Mouse (Mus musculus) MEL (cell line): ENCODE data around the gene Cenpt. TPM values are rescaled to one million over a fixed set of nuclear protein-coding genes. Genes with fewer than 3 reads are reported as not detected.

Source experiments
- DNase-seq: peaks from one replicate; pipeline ENCODE4 v3.0.0; 2011; ENCODE audit warnings: low read depth, low spot score
- H3K27ac ChIP-seq: 2 replicates; pipeline ENCODE4 v1.5.1; 2012; ENCODE audit warnings: low read depth, mild to moderate bottlenecking, control low read depth, low read length, moderate library complexity; ENCODE audit not compliant: control insufficient read depth
- H3K27me3 ChIP-seq, 2 experiments: fragments of 150-350 bp in 1 of 2; sonication (generic) in 1 of 2; 2 replicates each; pipeline ENCODE4 v1.6.1; 2012; ENCODE audit warnings: low read length in 2 of 2, mild to moderate bottlenecking in 2 of 2, improper control_type of control experiment in 1 of 2, moderate library complexity in 1 of 2; ENCODE audit not compliant: insufficient read depth in 2 of 2, control insufficient read depth in 1 of 2
- H3K36me3 ChIP-seq, 2 experiments: 2 replicates each; pipeline ENCODE4 v1.6.1; 2012 to 2014; ENCODE audit warnings: low read length in 2 of 2, improper control_type of control experiment in 1 of 2, inconsistent platforms in 1 of 2, mild to moderate bottlenecking in 1 of 2; ENCODE audit not compliant: insufficient read depth in 2 of 2, control insufficient read depth in 1 of 2
- H3K4me1 ChIP-seq, 2 experiments: fragments of 150-350 bp in 1 of 2; sonication (generic) in 1 of 2; 2 replicates each; pipeline ENCODE4 v1.6.1; 2012; ENCODE audit warnings: low read length in 2 of 2, improper control_type of control experiment in 1 of 2, mild to moderate bottlenecking in 1 of 2; ENCODE audit not compliant: insufficient read depth in 2 of 2, control insufficient read depth in 1 of 2
- H3K4me3 ChIP-seq, 2 experiments: fragments of 150-350 bp in 1 of 2; sonication (generic) in 1 of 2; 2 replicates each; pipeline ENCODE4 v1.5.1; 2012; ENCODE audit warnings: low read depth in 2 of 2, low read length in 2 of 2, mild to moderate bottlenecking in 2 of 2, moderate library complexity in 2 of 2, control low read depth in 1 of 2, improper control_type of control experiment in 1 of 2; ENCODE audit not compliant: control insufficient read depth in 1 of 2, insufficient read depth in 1 of 2
- H3K79me2 ChIP-seq: 2 replicates; pipeline ENCODE4 v1.6.1; 2012; ENCODE audit warnings: mild to moderate bottlenecking, low read length, moderate library complexity; ENCODE audit not compliant: control insufficient read depth, poor library complexity, insufficient read depth
- H3K9ac ChIP-seq: 2 replicates; pipeline ENCODE4 v1.6.1; 2012; ENCODE audit warnings: low read depth, mild to moderate bottlenecking, control low read depth, low read length, moderate library complexity; ENCODE audit not compliant: control insufficient read depth, poor library complexity, severe bottlenecking
- H3K9me3 ChIP-seq: fragments of 150-350 bp; sonication (generic); replicated peaks from 2 replicates; pipeline ENCODE4 v1.6.1; 2012; ENCODE audit warnings: mild to moderate bottlenecking, low read length, improper control_type of control experiment, moderate library complexity; ENCODE audit not compliant: insufficient read depth
- BHLHE40 ChIP-seq: IDR thresholded peaks from 2 replicates; pipeline ENCODE4 v1.6.1; 2012; ENCODE audit warnings: low read depth, mild to moderate bottlenecking, inconsistent platforms, low read length, improper control_type of control experiment, borderline replicate concordance
- CHD1 ChIP-seq: IDR thresholded peaks from 2 replicates; pipeline ENCODE4 v1.6.1; 2012; ENCODE audit warnings: low read depth, mild to moderate bottlenecking, inconsistent platforms, low read length, improper control_type of control experiment
- CHD2 ChIP-seq: IDR thresholded peaks from 2 replicates; pipeline ENCODE4 v1.6.1; 2011; ENCODE audit warnings: low read length, improper control_type of control experiment
- CTCF ChIP-seq, 3 experiments: IDR thresholded peaks in 2 of 3; conservative IDR thresholded peaks in 1 of 3; 2 replicates each; pipeline ENCODE4 v1.5.1; 2011 to 2012; ENCODE audit warnings: low read length in 3 of 3, low read depth in 2 of 3, mild to moderate bottlenecking in 2 of 3, improper control_type of control experiment in 1 of 3, inconsistent platforms in 1 of 3, mixed read lengths in 1 of 3, moderate library complexity in 1 of 3; ENCODE audit not compliant: control insufficient read depth in 1 of 3, insufficient read depth in 1 of 3, poor library complexity in 1 of 3, severe bottlenecking in 1 of 3
- E2F4 ChIP-seq: IDR thresholded peaks from 2 replicates; pipeline ENCODE4 v1.6.1; 2011; ENCODE audit warnings: low read depth, low read length, improper control_type of control experiment, borderline replicate concordance
- ELF1 ChIP-seq: IDR thresholded peaks from 2 replicates; pipeline ENCODE4 v1.6.1; 2014; ENCODE audit warnings: low read depth, mild to moderate bottlenecking, inconsistent platforms, low read length, improper control_type of control experiment, moderate library complexity
- EP300 ChIP-seq, 2 experiments: IDR thresholded peaks; 2 replicates each; pipeline ENCODE4 v1.6.1; 2011; ENCODE audit warnings: improper control_type of control experiment in 2 of 2, low read length in 2 of 2, low read depth in 1 of 2, mild to moderate bottlenecking in 1 of 2
- ETS1 ChIP-seq: IDR thresholded peaks from 2 replicates; pipeline ENCODE4 v1.6.1; 2012; ENCODE audit warnings: low read depth, mild to moderate bottlenecking, inconsistent platforms, low read length, improper control_type of control experiment, moderate library complexity
- GABPA ChIP-seq: IDR thresholded peaks from 2 replicates; pipeline ENCODE4 v1.6.1; 2012; ENCODE audit warnings: low read depth, mild to moderate bottlenecking, inconsistent platforms, low read length, improper control_type of control experiment, moderate library complexity
- GATA1 ChIP-seq: IDR thresholded peaks from 2 replicates; pipeline ENCODE4 v1.6.1; 2011; ENCODE audit warnings: low read depth, low read length, improper control_type of control experiment
- HCFC1 ChIP-seq: IDR thresholded peaks from 2 replicates; pipeline ENCODE4 v1.6.1; 2012; ENCODE audit warnings: low read depth, mild to moderate bottlenecking, inconsistent platforms, low read length, improper control_type of control experiment, moderate library complexity
- JUND ChIP-seq: IDR thresholded peaks from 2 replicates; pipeline ENCODE4 v1.6.1; 2011; ENCODE audit warnings: low read depth, mild to moderate bottlenecking, improper control_type of control experiment, low read length
- KAT2A ChIP-seq: conservative IDR thresholded peaks from 2 replicates; pipeline ENCODE4 v1.6.1; 2012; ENCODE audit warnings: low read depth, low read length, improper control_type of control experiment, inconsistent platforms
- MAX ChIP-seq: IDR thresholded peaks from 2 replicates; pipeline ENCODE4 v1.6.1; 2011; ENCODE audit warnings: low read length, improper control_type of control experiment
- MAZ ChIP-seq: IDR thresholded peaks from 2 replicates; pipeline ENCODE4 v1.6.1; 2012; ENCODE audit warnings: low read depth, mild to moderate bottlenecking, inconsistent platforms, low read length, improper control_type of control experiment
- MEF2A ChIP-seq: IDR thresholded peaks from 2 replicates; pipeline ENCODE4 v1.6.1; 2014; ENCODE audit warnings: low read depth, mild to moderate bottlenecking, inconsistent platforms, low read length, improper control_type of control experiment; ENCODE audit not compliant: poor library complexity, insufficient replicate concordance, severe bottlenecking; ENCODE audit errors: extremely low read depth
- MXI1 ChIP-seq: IDR thresholded peaks from 2 replicates; pipeline ENCODE4 v1.6.1; 2011; ENCODE audit warnings: mild to moderate bottlenecking, low read depth, low read length, improper control_type of control experiment
- MYB ChIP-seq: IDR thresholded peaks from 2 replicates; pipeline ENCODE4 v1.6.1; 2011; ENCODE audit warnings: mild to moderate bottlenecking, low read depth, low read length, improper control_type of control experiment
- MYC ChIP-seq: IDR thresholded peaks from 2 replicates; pipeline ENCODE4 v1.6.1; 2011; ENCODE audit warnings: low read depth, mild to moderate bottlenecking, low read length, improper control_type of control experiment, moderate library complexity
- NELFE ChIP-seq: IDR thresholded peaks from 2 replicates; pipeline ENCODE4 v1.6.1; 2011; ENCODE audit warnings: low read depth, low read length, improper control_type of control experiment
- NRF1 ChIP-seq: IDR thresholded peaks from 2 replicates; pipeline ENCODE4 v1.6.1; 2014; ENCODE audit warnings: low read depth, mild to moderate bottlenecking, inconsistent platforms, low read length, improper control_type of control experiment, moderate library complexity; ENCODE audit not compliant: poor library complexity, insufficient read depth, severe bottlenecking
- POLR2A ChIP-seq, 2 experiments: IDR thresholded peaks; 2 replicates each; pipeline ENCODE4 v1.6.1; 2011 to 2012; ENCODE audit warnings: low read length in 2 of 2, mild to moderate bottlenecking in 2 of 2, control low read depth in 1 of 2, improper control_type of control experiment in 1 of 2, low read depth in 1 of 2, moderate library complexity in 1 of 2; ENCODE audit not compliant: control insufficient read depth in 1 of 2, insufficient read depth in 1 of 2, poor library complexity in 1 of 2
- POLR2AphosphoS2 ChIP-seq: IDR thresholded peaks from 2 replicates; pipeline ENCODE4 v1.6.1; 2011; ENCODE audit warnings: low read length, improper control_type of control experiment
- RAD21 ChIP-seq: IDR thresholded peaks from 2 replicates; pipeline ENCODE4 v1.6.1; 2011; ENCODE audit warnings: mild to moderate bottlenecking, low read depth, low read length, improper control_type of control experiment
- RCOR1 ChIP-seq: IDR thresholded peaks from 2 replicates; pipeline ENCODE4 v1.6.1; 2012; ENCODE audit warnings: low read depth, mild to moderate bottlenecking, inconsistent platforms, low read length, improper control_type of control experiment
- SIN3A ChIP-seq: IDR thresholded peaks from 2 replicates; pipeline ENCODE4 v1.6.1; 2012; ENCODE audit warnings: low read length, improper control_type of control experiment, inconsistent platforms
- SMC3 ChIP-seq: IDR thresholded peaks from 2 replicates; pipeline ENCODE4 v1.6.1; 2011; ENCODE audit warnings: low read depth, low read length, improper control_type of control experiment
- TAL1 ChIP-seq: IDR thresholded peaks from 2 replicates; pipeline ENCODE4 v1.6.1; 2012; ENCODE audit warnings: mild to moderate bottlenecking, inconsistent platforms, low read length, moderate library complexity, mixed read lengths
- TBP ChIP-seq: IDR thresholded peaks from 2 replicates; pipeline ENCODE4 v1.8.0; 2011; ENCODE audit warnings: low read depth, low read length, improper control_type of control experiment
- TCF12 ChIP-seq: IDR thresholded peaks from 2 replicates; pipeline ENCODE4 v1.6.1; 2014; ENCODE audit warnings: low read depth, mild to moderate bottlenecking, inconsistent platforms, low read length, improper control_type of control experiment, moderate library complexity
- UBTF ChIP-seq: IDR thresholded peaks from 2 replicates; pipeline ENCODE4 v1.6.1; 2012; ENCODE audit warnings: low read depth, mild to moderate bottlenecking, inconsistent platforms, low read length, improper control_type of control experiment, moderate library complexity, borderline replicate concordance; ENCODE audit not compliant: insufficient read depth
- USF1 ChIP-seq: IDR thresholded peaks from 2 replicates; pipeline ENCODE4 v1.6.1; 2014; ENCODE audit warnings: low read depth, mild to moderate bottlenecking, inconsistent platforms, low read length, improper control_type of control experiment, moderate library complexity
- USF2 ChIP-seq, 2 experiments: IDR thresholded peaks; 2 replicates each; pipeline ENCODE4 v1.6.1; 2011 to 2012; ENCODE audit warnings: improper control_type of control experiment in 2 of 2, low read length in 2 of 2, borderline replicate concordance in 1 of 2, inconsistent platforms in 1 of 2, low read depth in 1 of 2, mild to moderate bottlenecking in 1 of 2; ENCODE audit not compliant: insufficient read depth in 1 of 2
- ZC3H11A ChIP-seq: IDR thresholded peaks from 2 replicates; pipeline ENCODE4 v1.6.1; 2012; ENCODE audit warnings: low read depth, mild to moderate bottlenecking, inconsistent platforms, low read length, improper control_type of control experiment
- ZKSCAN1 ChIP-seq: IDR thresholded peaks from 2 replicates; pipeline ENCODE4 v1.6.1; 2012; ENCODE audit warnings: low read depth, mild to moderate bottlenecking, inconsistent platforms, low read length, improper control_type of control experiment, moderate library complexity
- ZMIZ1 ChIP-seq: IDR thresholded peaks from 2 replicates; pipeline ENCODE4 v1.6.1; 2012; ENCODE audit warnings: low read depth, mild to moderate bottlenecking, inconsistent platforms, low read length, improper control_type of control experiment, moderate library complexity
- ZNF384 ChIP-seq: IDR thresholded peaks from 2 replicates; pipeline ENCODE4 v1.6.1; 2012; ENCODE audit warnings: low read depth, mild to moderate bottlenecking, inconsistent platforms, low read length, improper control_type of control experiment
- polyA plus RNA-seq, 2 experiments: library from polyadenylated mRNA; stranded (reverse) in 1 of 2; unstranded in 1 of 2; fragments of >175 nt in 1 of 2; fragments of >200 nt in 1 of 2; gene quantifications; 2 replicates each; pipeline versions ENCODE4 v1.2.1 to v1.2.4; 2012; ENCODE audit warnings: low replicate concordance in 2 of 2, low read depth in 1 of 2; ENCODE audit not compliant: insufficient read length in 2 of 2, insufficient read depth in 1 of 2, missing spikeins in 1 of 2
- total RNA-seq: library from RNA; depleted of rRNA; stranded (reverse); fragments of 300-350 nt; gene quantifications from 2 replicates; pipeline ENCODE4 v1.2.3, GENCODE M21; 2012

The Cenpt gene
- total and polyA plus RNA-seq, 3 experiments, result 14.2 to 26.5 TPM; not detected in 1

GRCm38 (mm10) chr8:105851651-105852143 lies 1.4 kb downstream of the Cenpt start:
- peaks cover 21% of the 10 kb centered on the region for H3K79me2 ChIP-seq
- H3K4me3 ChIP-seq, result peak overlapping the region; percentile 74 to 93
- peak overlapping the region; percentile 80 for H3K27ac ChIP-seq
- H3K9me3 ChIP-seq, result no peaks in the 10 kb centered on the region
- peaks cover 0 to 18% of the 10 kb centered on the region in 2 experiments; a peak in 2 of 4 replicates for H3K4me1 ChIP-seq
- peak; percentile 97 for DNase-seq
- peaks cover 0 to 13% of the 10 kb centered on the region in 2 experiments; a peak in 2 of 4 replicates for H3K36me3 ChIP-seq
- no peaks in the 10 kb centered on the region for H3K27me3 ChIP-seq
- H3K9ac ChIP-seq, result peak overlapping the region; percentile 88
- TF ChIP-seq ZC3H11A (no peak), GATA1 (no peak; the same call in 1 of the 2 replicates), TCF12 (peak; percentile 28; the same call in 1 of the 2 replicates), ZNF384 (no peak), CHD2 (peak; percentile 100), MYC (peak; percentile 56; the same call in 1 of the 2 replicates), SMC3 (no peak), ZMIZ1 (peak; percentile 84), MYB (no peak), ZKSCAN1 (no peak), POLR2A (IDR thresholded peaks at IDR 0.05; ENCODE audit: control insufficient read depth in 1 of 2, insufficient read depth in 1 of 2, low read depth in 1 of 2, low read length in 2 of 2, poor library complexity in 1 of 2) (peak; percentile 87 to 97), USF2 (IDR thresholded peaks at IDR 0.05; ENCODE audit: borderline replicate concordance in 1 of 2, insufficient read depth in 1 of 2, low read depth in 1 of 2, low read length in 2 of 2) (no peak), ETS1 (peak; percentile 42; the same call in 1 of the 2 replicates), E2F4 (no peak), NRF1 (0 out of 2 replicates have a peak, but pooled peaks have one; percentile 33), ELF1 (peak; percentile 50; the same call in 1 of the 2 replicates), GABPA (no peak), TBP (peak; percentile 85), TAL1 (peak; percentile 29; the same call in 1 of the 2 replicates), RAD21 (no peak), MXI1 (peak; percentile 93), MAX (peak; percentile 60; the same call in 1 of the 2 replicates), USF1 (peak; percentile 39; the same call in 1 of the 2 replicates), CTCF (IDR thresholded peaks at IDR 0.05 in 2 of 3, conservative IDR thresholded peaks at IDR 0.05 in 1 of 3; ENCODE audit: control insufficient read depth in 1 of 3, insufficient read depth in 1 of 3, low read depth in 2 of 3, low read length in 3 of 3, poor library complexity in 1 of 3, severe bottlenecking in 1 of 3) (no peak), POLR2AphosphoS2 (peak; percentile 92), SIN3A (peak; percentile 95), MEF2A (no peak), NELFE (peak; percentile 97), UBTF (no peak), BHLHE40 (no peak), EP300 (IDR thresholded peaks at IDR 0.05; ENCODE audit: low read depth in 1 of 2, low read length in 2 of 2) (no peak), RCOR1 (no peak), KAT2A (peak; percentile 93), HCFC1 (peak; percentile 100), JUND (no peak), MAZ (peak; percentile 83), CHD1 (no peak)
